Mouse (Mus musculus) MEL (cell line): Measurements from ENCODE around the gene Bmper. TPM values are rescaled to one million over a fixed set of nuclear protein-coding genes. Genes with fewer than 3 reads are reported as not detected.

ENCODE experiments used
- DNase-seq: peaks from one replicate; pipeline ENCODE4 v3.0.0; 2011; ENCODE audit warnings: low read depth, low spot score
- H3K27ac ChIP-seq: 2 replicates; pipeline ENCODE4 v1.5.1; 2012; ENCODE audit warnings: low read depth, mild to moderate bottlenecking, control low read depth, low read length, moderate library complexity; ENCODE audit not compliant: control insufficient read depth
- H3K27me3 ChIP-seq, 2 experiments: fragments of 150-350 bp in 1 of 2; sonication (generic) in 1 of 2; 2 replicates each; pipeline ENCODE4 v1.6.1; 2012; ENCODE audit warnings: low read length in 2 of 2, mild to moderate bottlenecking in 2 of 2, improper control_type of control experiment in 1 of 2, moderate library complexity in 1 of 2; ENCODE audit not compliant: insufficient read depth in 2 of 2, control insufficient read depth in 1 of 2
- H3K36me3 ChIP-seq, 2 experiments: 2 replicates each; pipeline ENCODE4 v1.6.1; 2012 to 2014; ENCODE audit warnings: low read length in 2 of 2, improper control_type of control experiment in 1 of 2, inconsistent platforms in 1 of 2, mild to moderate bottlenecking in 1 of 2; ENCODE audit not compliant: insufficient read depth in 2 of 2, control insufficient read depth in 1 of 2
- H3K4me1 ChIP-seq, 2 experiments: fragments of 150-350 bp in 1 of 2; sonication (generic) in 1 of 2; 2 replicates each; pipeline ENCODE4 v1.6.1; 2012; ENCODE audit warnings: low read length in 2 of 2, improper control_type of control experiment in 1 of 2, mild to moderate bottlenecking in 1 of 2; ENCODE audit not compliant: insufficient read depth in 2 of 2, control insufficient read depth in 1 of 2
- H3K4me3 ChIP-seq, 2 experiments: fragments of 150-350 bp in 1 of 2; sonication (generic) in 1 of 2; 2 replicates each; pipeline ENCODE4 v1.5.1; 2012; ENCODE audit warnings: low read depth in 2 of 2, low read length in 2 of 2, mild to moderate bottlenecking in 2 of 2, moderate library complexity in 2 of 2, control low read depth in 1 of 2, improper control_type of control experiment in 1 of 2; ENCODE audit not compliant: control insufficient read depth in 1 of 2, insufficient read depth in 1 of 2
- H3K79me2 ChIP-seq: 2 replicates; pipeline ENCODE4 v1.6.1; 2012; ENCODE audit warnings: mild to moderate bottlenecking, low read length, moderate library complexity; ENCODE audit not compliant: control insufficient read depth, poor library complexity, insufficient read depth
- H3K9ac ChIP-seq: 2 replicates; pipeline ENCODE4 v1.6.1; 2012; ENCODE audit warnings: low read depth, mild to moderate bottlenecking, control low read depth, low read length, moderate library complexity; ENCODE audit not compliant: control insufficient read depth, poor library complexity, severe bottlenecking
- H3K9me3 ChIP-seq: fragments of 150-350 bp; sonication (generic); replicated peaks from 2 replicates; pipeline ENCODE4 v1.6.1; 2012; ENCODE audit warnings: mild to moderate bottlenecking, low read length, improper control_type of control experiment, moderate library complexity; ENCODE audit not compliant: insufficient read depth
- E2F4 ChIP-seq: IDR thresholded peaks from 2 replicates; pipeline ENCODE4 v1.6.1; 2011; ENCODE audit warnings: low read depth, low read length, improper control_type of control experiment, borderline replicate concordance
- ELF1 ChIP-seq: IDR thresholded peaks from 2 replicates; pipeline ENCODE4 v1.6.1; 2014; ENCODE audit warnings: low read depth, mild to moderate bottlenecking, inconsistent platforms, low read length, improper control_type of control experiment, moderate library complexity
- EP300 ChIP-seq, 2 experiments: IDR thresholded peaks; 2 replicates each; pipeline ENCODE4 v1.6.1; 2011; ENCODE audit warnings: improper control_type of control experiment in 2 of 2, low read length in 2 of 2, low read depth in 1 of 2, mild to moderate bottlenecking in 1 of 2
- ETS1 ChIP-seq: IDR thresholded peaks from 2 replicates; pipeline ENCODE4 v1.6.1; 2012; ENCODE audit warnings: low read depth, mild to moderate bottlenecking, inconsistent platforms, low read length, improper control_type of control experiment, moderate library complexity
- HCFC1 ChIP-seq: IDR thresholded peaks from 2 replicates; pipeline ENCODE4 v1.6.1; 2012; ENCODE audit warnings: low read depth, mild to moderate bottlenecking, inconsistent platforms, low read length, improper control_type of control experiment, moderate library complexity
- JUND ChIP-seq: IDR thresholded peaks from 2 replicates; pipeline ENCODE4 v1.6.1; 2011; ENCODE audit warnings: low read depth, mild to moderate bottlenecking, improper control_type of control experiment, low read length
- MAX ChIP-seq: IDR thresholded peaks from 2 replicates; pipeline ENCODE4 v1.6.1; 2011; ENCODE audit warnings: low read length, improper control_type of control experiment
- MYB ChIP-seq: IDR thresholded peaks from 2 replicates; pipeline ENCODE4 v1.6.1; 2011; ENCODE audit warnings: mild to moderate bottlenecking, low read depth, low read length, improper control_type of control experiment
- MYC ChIP-seq: IDR thresholded peaks from 2 replicates; pipeline ENCODE4 v1.6.1; 2011; ENCODE audit warnings: low read depth, mild to moderate bottlenecking, low read length, improper control_type of control experiment, moderate library complexity
- NELFE ChIP-seq: IDR thresholded peaks from 2 replicates; pipeline ENCODE4 v1.6.1; 2011; ENCODE audit warnings: low read depth, low read length, improper control_type of control experiment
- POLR2A ChIP-seq, 2 experiments: IDR thresholded peaks; 2 replicates each; pipeline ENCODE4 v1.6.1; 2011 to 2012; ENCODE audit warnings: low read length in 2 of 2, mild to moderate bottlenecking in 2 of 2, control low read depth in 1 of 2, improper control_type of control experiment in 1 of 2, low read depth in 1 of 2, moderate library complexity in 1 of 2; ENCODE audit not compliant: control insufficient read depth in 1 of 2, insufficient read depth in 1 of 2, poor library complexity in 1 of 2
- POLR2AphosphoS2 ChIP-seq: IDR thresholded peaks from 2 replicates; pipeline ENCODE4 v1.6.1; 2011; ENCODE audit warnings: low read length, improper control_type of control experiment
- POLR2AphosphoS5 ChIP-seq: IDR thresholded peaks from 2 replicates; pipeline ENCODE4 v1.6.1; 2012; ENCODE audit warnings: low read depth, borderline replicate concordance, mild to moderate bottlenecking, inconsistent platforms, low read length, moderate library complexity, mixed read lengths
- RAD21 ChIP-seq: IDR thresholded peaks from 2 replicates; pipeline ENCODE4 v1.6.1; 2011; ENCODE audit warnings: mild to moderate bottlenecking, low read depth, low read length, improper control_type of control experiment
- SMC3 ChIP-seq: IDR thresholded peaks from 2 replicates; pipeline ENCODE4 v1.6.1; 2011; ENCODE audit warnings: low read depth, low read length, improper control_type of control experiment
- TBP ChIP-seq: IDR thresholded peaks from 2 replicates; pipeline ENCODE4 v1.8.0; 2011; ENCODE audit warnings: low read depth, low read length, improper control_type of control experiment
- TCF12 ChIP-seq: IDR thresholded peaks from 2 replicates; pipeline ENCODE4 v1.6.1; 2014; ENCODE audit warnings: low read depth, mild to moderate bottlenecking, inconsistent platforms, low read length, improper control_type of control experiment, moderate library complexity
- UBTF ChIP-seq: IDR thresholded peaks from 2 replicates; pipeline ENCODE4 v1.6.1; 2012; ENCODE audit warnings: low read depth, mild to moderate bottlenecking, inconsistent platforms, low read length, improper control_type of control experiment, moderate library complexity, borderline replicate concordance; ENCODE audit not compliant: insufficient read depth
- ZC3H11A ChIP-seq: IDR thresholded peaks from 2 replicates; pipeline ENCODE4 v1.6.1; 2012; ENCODE audit warnings: low read depth, mild to moderate bottlenecking, inconsistent platforms, low read length, improper control_type of control experiment
- ZNF384 ChIP-seq: IDR thresholded peaks from 2 replicates; pipeline ENCODE4 v1.6.1; 2012; ENCODE audit warnings: low read depth, mild to moderate bottlenecking, inconsistent platforms, low read length, improper control_type of control experiment
- polyA plus RNA-seq, 2 experiments: library from polyadenylated mRNA; stranded (reverse) in 1 of 2; unstranded in 1 of 2; fragments of >175 nt in 1 of 2; fragments of >200 nt in 1 of 2; gene quantifications; 2 replicates each; pipeline versions ENCODE4 v1.2.1 to v1.2.4; 2012; ENCODE audit warnings: low replicate concordance in 2 of 2, low read depth in 1 of 2; ENCODE audit not compliant: insufficient read length in 2 of 2, insufficient read depth in 1 of 2, missing spikeins in 1 of 2
- total RNA-seq: library from RNA; depleted of rRNA; stranded (reverse); fragments of 300-350 nt; gene quantifications from 2 replicates; pipeline ENCODE4 v1.2.3, GENCODE M21; 2012

Bmper gene
- total and polyA plus RNA-seq, 3 experiments = not detected

GRCm38 (mm10) chr9:23333041-23333622 lies 110.3 kb downstream of the Bmper start:
- Histone ChIP-seq H3K79me2 (no peaks in the 10 kb centered on the region), H3K9me3 (no peaks in the 10 kb centered on the region), H3K36me3 (no peaks in the 10 kb centered on the region), H3K4me3 (no peak overlapping the region), H3K27me3 (no peaks in the 10 kb centered on the region), H3K4me1 (no peaks in the 10 kb centered on the region), H3K27ac (no peak overlapping the region), H3K9ac (no peak overlapping the region)
- no peak for DNase-seq
- TF ChIP-seq TBP (no peak), ETS1 (no peak), UBTF (no peak), MYB (no peak), ZNF384 (no peak), MYC (no peak), POLR2AphosphoS2 (no peak), RAD21 (no peak), NELFE (no peak), MAX (no peak), ELF1 (no peak), SMC3 (no peak), ZC3H11A (no peak), POLR2AphosphoS5 (no peak), HCFC1 (no peak), EP300 (IDR thresholded peaks at IDR 0.05; ENCODE audit: low read depth in 1 of 2, low read length in 2 of 2) (no peak), POLR2A (IDR thresholded peaks at IDR 0.05; ENCODE audit: control insufficient read depth in 1 of 2, insufficient read depth in 1 of 2, low read depth in 1 of 2, low read length in 2 of 2, poor library complexity in 1 of 2) (no peak), TCF12 (no peak), JUND (no peak)

GRCm38 (mm10) chr9:23340551-23340950 lies 117.7 kb downstream of the Bmper start:
- no peak overlapping the region for H3K27ac ChIP-seq
- TF ChIP-seq POLR2AphosphoS2 = no peak
- TF ChIP-seq TBP = no peak
- no peak for TF ChIP-seq E2F4
- TF ChIP-seq ZC3H11A = no peak
- no peak for DNase-seq
- H3K9me3 ChIP-seq = no peaks in the 10 kb centered on the region
- H3K27me3 ChIP-seq = no peaks in the 10 kb centered on the region
- no peaks in the 10 kb centered on the region for H3K4me1 ChIP-seq
- no peaks in the 10 kb centered on the region for H3K36me3 ChIP-seq
- no peak overlapping the region for H3K4me3 ChIP-seq
- no peaks in the 10 kb centered on the region for H3K79me2 ChIP-seq
- no peak overlapping the region for H3K9ac ChIP-seq
